Mouse (Mus musculus): ENCODE results near the gene Olfr1328.
"Not testable (repeated sequence)": the region's sequence is repeated elsewhere in the genome, so short reads cannot be mapped to it uniquely, and the experiment has no call there.

The Olfr1328 gene

DNA sequence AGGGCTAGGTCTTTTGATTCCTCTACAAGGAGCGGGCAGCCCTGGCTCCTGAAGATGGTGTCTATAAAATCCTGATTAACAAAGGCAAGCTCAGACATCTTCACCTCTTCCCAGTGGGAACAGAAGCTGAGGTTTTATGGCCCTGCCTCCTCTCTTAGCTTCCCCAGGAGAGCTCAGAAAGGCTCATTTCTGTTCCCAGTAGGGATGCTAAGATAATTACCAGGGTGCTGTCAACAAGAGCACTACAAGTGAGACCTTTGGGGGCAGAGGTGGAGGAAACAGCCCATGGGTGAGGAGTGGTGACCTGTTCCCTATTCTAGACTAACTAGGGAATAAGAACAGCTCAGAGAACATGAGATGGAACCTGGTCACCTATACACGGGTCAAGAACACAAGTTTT lies at the start of gene Olfr1328:
Gene Olfr1328 (minus strand): TSS at position 101 of the 400 bp plus-strand sequence.
- in situ Hi-C loops (cut with MboI, MseI), result no loop called here

DNA sequence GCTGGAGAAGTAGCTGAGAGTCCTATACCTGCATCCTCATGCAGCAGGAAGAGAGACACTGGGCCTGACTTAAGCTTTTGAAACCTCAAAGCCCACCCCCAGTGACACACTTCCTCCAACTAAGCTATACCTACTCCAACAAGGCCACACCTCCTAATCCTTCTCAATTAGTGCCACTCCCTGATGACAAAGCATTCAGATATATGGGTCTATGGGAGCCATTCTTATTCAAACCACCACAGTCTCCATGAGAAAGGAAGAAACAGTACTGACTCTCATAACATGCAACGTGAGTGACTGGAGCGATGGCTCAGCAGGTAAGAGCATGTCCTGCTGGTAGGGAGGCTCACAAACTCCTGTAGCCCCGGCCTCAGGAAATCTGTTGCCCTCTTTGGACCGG lies 46.9 kb upstream of the Olfr1328 start:
- in situ Hi-C loops (cut with MboI, MseI), result no loop called here

DNA sequence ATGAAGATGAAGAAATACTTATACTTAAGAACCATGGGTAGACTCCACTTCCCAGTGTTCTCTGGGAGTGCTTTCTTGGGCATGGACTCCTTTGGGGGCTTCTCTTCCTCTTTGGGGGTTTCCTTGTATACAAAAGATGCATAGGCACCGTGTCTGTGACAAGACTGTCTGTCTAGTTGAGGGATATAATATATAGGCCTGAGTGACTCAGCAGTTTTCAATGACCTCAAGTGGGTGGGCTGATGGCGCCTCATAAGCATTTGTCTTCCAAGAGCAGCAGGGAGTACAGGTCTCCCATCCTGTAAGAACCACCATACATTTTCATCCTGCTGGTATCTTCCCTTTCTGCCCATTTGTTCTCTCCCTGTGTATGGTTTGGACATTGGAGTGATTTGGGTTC lies 34.9 kb upstream of the Olfr1328 start:
- in situ Hi-C loops (cut with MboI, MseI), result no loop called here

DNA sequence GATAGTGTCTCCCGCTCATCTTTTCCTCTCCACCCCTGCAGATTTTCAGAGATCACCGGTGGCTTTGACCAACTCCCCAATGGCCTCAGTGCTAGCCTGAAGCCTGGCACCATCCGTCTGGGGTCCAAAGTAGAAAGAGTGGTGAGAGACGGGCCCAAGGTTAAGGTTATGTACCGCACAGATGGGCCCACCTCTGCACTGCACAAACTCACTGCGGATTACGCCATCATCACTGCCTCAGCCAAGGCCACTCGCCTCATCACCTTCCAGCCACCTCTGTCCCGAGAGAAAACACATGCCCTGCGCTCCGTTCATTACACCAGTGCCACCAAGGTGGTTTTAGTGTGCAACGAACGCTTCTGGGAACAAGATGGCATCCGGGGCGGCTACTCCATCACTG lies 29.3 kb upstream of the Olfr1328 start:
- in situ Hi-C loops (cut with MboI, MseI), result no loop called here

DNA sequence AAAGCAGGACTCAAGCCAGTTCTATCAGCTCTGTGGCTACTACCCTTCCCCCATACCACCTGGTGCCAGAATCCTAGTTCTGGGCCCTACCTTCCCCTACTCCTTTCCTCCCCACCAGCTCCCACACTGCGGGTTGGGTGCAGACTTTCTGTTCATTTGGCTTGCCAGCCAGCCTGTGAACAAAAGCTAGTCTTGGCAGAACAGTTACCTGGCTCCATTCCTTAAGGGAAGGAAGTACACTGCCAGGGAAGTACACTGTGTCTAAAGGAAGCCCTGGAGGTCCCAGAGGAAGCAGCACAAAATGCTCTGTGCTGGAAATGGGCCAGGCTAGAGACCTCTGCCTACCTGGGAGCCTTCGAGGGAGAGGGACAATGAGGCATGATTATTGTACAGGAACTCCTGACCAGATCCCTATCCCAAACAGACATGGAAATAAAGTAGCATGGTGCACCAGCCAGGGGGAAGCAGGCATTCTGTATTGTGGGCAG lies 22.8 kb upstream of the Olfr1328 start, which contains the start of gene Lao1:
Gene Lao1 (plus strand): TSS at position 438 of the 488 bp plus-strand sequence.
- in situ Hi-C loops (cut with MboI, MseI), result no loop called here

DNA sequence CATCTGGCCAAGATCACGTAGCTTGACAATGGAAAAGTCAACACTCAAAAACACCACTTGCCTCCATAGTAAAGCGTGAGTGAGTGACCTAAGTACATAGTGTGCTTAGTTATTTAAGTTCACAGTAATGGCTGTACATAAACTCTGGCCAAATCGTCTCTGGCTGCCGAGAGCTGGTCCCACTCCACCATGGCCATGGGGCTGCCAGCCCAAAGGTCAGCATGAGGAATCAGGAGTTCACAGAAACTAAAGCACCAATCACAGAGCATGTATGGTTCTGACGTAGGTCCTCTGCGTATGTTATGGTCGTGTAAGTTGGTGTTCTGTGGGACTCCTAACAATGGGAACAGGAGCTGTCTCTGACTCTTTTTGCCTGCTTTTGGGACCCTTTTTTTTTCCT lies 20.4 kb upstream of the Olfr1328 start:
- in situ Hi-C loops (cut with MboI, MseI), result no loop called here

DNA sequence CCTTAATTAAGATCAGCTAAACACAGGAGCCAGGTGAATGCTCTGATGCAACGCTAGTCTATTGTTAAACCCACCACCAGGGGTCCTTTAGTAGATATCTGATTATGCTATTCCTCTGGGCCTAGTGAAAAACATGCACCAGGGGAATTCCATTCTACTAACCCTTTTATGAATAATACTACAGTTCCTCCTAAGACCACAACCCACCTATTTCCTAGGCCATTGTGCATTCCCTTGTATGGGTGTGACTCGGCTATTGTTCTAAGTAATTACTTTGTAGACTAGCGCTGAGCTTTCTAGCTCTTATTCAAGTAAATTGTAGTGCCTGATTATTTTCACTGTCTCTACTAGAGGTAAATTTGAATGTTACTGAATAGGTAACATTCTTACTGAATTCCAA lies 7.1 kb downstream of the Olfr1328 start:
- in situ Hi-C loops (cut with MboI, MseI), result not testable (repeated sequence)

DNA sequence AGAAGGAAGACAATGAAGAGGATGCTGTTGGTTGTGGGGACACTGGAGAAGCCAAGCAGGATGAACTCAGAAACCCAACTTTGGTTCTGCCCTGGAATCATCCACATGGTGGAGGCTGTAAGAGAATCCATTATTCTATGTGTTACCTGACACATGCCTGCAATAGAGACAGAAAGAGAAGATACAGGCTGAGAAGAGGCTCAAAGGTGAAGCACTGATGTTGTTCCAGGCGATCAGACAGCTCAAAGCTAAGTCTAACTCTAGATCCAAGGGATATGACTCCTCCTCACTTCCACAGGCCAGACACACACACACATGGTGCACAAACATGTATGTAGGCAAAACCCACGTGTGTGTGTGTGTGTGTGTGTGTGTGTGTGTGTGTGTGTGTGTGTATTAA lies 21.0 kb downstream of the Olfr1328 start, which contains the start of gene Olfr1329:
Gene Olfr1329 (minus strand): TSS at position 101 of the 400 bp plus-strand sequence.
- in situ Hi-C loops (cut with MboI, MseI), result not testable (repeated sequence)

DNA sequence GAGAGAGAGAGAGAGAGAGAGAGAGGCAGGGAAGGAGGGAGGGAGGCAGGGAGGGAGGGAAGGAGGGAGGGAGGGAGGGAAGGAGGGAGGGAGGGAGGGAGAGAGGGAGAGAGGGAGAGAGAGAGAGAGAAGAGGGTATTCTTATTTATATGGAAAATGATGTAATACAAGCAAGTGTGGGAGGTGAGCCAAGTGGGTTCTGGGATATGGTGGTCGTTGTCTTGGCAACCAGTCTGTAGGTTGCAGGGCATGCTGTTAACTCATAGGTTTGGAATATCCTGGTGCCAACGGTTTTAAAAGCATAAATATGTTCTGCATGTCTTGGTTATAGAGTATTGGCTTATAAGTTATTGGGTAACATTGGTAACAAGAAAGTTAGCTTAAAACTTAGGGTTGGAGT lies 36.4 kb downstream of the Olfr1328 start:
- in situ Hi-C loops (cut with MboI, MseI), result no loop called here

DNA sequence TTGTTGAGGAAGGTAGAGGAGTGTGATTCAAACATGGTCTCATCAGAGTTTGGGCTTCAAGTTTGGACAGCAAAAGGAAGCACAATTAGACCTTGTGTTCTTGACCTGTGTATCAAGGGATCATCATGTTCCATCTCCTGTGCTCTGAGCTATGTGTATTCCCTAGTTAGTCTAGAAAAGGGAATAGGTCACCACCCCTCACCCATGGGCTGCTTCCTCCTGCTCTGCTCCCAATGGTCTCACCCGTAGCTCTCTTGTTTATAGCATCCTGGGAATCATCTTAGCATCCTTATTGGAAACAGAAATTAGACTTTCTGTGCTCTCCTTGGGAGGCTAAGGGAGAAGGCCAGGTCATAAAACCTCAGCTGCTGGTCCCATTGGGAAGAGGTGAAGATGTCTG lies 50.1 kb downstream of the Olfr1328 start, which contains the start of gene Olfr1330:
Gene Olfr1330 (plus strand): TSS at position 301 of the 400 bp plus-strand sequence.
- in situ Hi-C loops (cut with MboI, MseI), result no loop called here
